Mouse (Mus musculus) brain, embryonic 14.5 days (tissue): ENCODE data around the gene Snx20.

Experiments
- CTCF ChIP-seq: fragments of 200-500 bp; IDR thresholded peaks from 2 replicates; pipeline ENCODE4 v1.5.1; 2012; ENCODE audit warnings: inconsistent platforms, mild to moderate bottlenecking, moderate library complexity, borderline replicate concordance; ENCODE audit not compliant: insufficient read depth, insufficient read length; ENCODE audit errors: extremely low read depth
- POLR2A ChIP-seq: fragments of 200-500 bp; IDR thresholded peaks from 2 replicates; pipeline ENCODE4 v1.6.1; 2012; ENCODE audit warnings: mild to moderate bottlenecking, inconsistent platforms, borderline replicate concordance; ENCODE audit not compliant: poor library complexity, insufficient read depth, insufficient read length, severe bottlenecking; ENCODE audit errors: extremely low read depth

GRCm38 (mm10) chr8:88628001-88628774, 7.7 kb downstream of the Snx20 start:
- TF ChIP-seq CTCF (no peak), POLR2A (no peak)
